Mouse (Mus musculus) right cerebral cortex, adult 2 months (tissue): ENCODE data around the gene Unc13c.

Experiments used
- DNase-seq, 2 experiments: peaks; one replicate each; pipeline ENCODE4 v3.0.0; 2021 to 2022; ENCODE audit warnings: low spot score in 2 of 2

Gene Unc13c

DNA sequence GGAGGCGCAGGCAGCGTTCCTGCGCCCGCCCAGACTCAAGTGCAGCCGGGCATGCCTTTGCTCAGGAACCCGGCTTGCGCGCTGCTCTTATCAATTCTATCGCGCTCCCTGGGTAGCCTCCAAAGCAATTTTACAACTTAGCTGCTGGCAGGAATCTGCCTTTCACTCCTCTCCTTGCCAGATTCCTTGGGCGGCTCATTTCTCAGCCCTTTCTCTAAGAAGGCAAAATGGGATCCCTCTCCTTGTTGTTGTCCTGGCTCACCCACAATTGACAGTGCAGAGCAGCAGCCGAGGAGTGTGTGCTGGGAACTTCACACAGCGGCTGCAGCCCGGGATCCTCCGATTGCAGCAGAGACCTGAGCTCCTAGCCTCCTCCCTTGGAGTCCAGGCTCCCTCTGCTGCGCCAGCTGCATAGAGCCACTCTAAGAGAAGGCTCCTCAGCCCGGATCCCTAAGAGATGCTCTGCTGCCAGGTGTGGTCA lies at the start of gene Unc13c:
Gene Unc13c, minus strand, starts transcription at position 326 of the 481 bp plus-strand sequence.
- DNase-seq: peak; percentile 49 to 55

- DNase-seq: no peak
These were observed 39.4 kb upstream of the Unc13c start for GRCm38 (mm10) chr9:74007976-74008686.

GRCm38 (mm10) chr9:74002388-74002990 lies 33.7 kb upstream of the Unc13c start:
- DNase-seq: no peak

DNA sequence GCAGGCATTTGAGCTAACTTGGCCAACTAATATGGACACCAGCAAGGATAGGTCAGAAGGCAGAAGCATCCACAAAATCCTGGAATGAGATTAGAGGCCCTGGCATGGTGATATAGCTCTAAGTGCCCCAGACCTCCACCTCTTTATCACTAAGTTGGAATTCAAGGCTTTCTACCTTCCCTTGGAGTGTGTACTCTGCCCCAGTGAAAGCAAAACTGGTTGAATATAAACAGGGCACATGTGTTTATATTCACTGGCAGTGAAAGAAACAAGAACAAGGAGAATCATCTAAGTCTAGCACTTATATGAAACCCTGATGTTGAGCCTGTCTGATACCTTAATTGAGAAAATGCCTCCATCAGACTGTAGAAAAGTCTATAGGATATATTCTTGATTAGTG lies 19.3 kb upstream of the Unc13c start:
- no peak for DNase-seq

DNA sequence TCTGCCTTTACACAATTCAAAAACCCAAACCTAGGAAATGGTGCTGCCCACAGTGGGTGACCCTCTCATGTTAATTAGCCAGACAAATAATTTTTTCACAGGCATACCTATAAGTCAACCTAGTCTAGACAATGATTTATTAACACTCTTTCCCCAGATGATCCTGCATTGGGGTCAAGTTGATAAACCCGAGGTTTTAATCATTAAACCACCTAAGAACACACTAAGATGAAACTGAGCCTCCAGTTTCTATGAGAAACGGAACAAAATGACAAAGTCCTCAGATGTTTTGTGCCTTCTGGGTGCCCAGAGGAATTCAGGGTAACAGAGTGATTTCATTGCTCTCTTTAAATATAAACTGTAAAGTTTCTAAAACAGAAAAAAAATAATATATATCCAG lies 18.5 kb upstream of the Unc13c start:
- no peak for DNase-seq

GRCm38 (mm10) chr9:73982597-73983344 lies 14.0 kb upstream of the Unc13c start:
- DNase-seq: peak; percentile 86 to 93

- DNase-seq: no peak
These were observed 3.7 kb upstream of the Unc13c start for GRCm38 (mm10) chr9:73972327-73972988.

GRCm38 (mm10) chr9:73970717-73971116 lies 2.0 kb upstream of the Unc13c start:
- DNase-seq: no peak

GRCm38 (mm10) chr9:73965322-73965915 lies 3.3 kb downstream of the Unc13c start:
- no peak for DNase-seq

DNA sequence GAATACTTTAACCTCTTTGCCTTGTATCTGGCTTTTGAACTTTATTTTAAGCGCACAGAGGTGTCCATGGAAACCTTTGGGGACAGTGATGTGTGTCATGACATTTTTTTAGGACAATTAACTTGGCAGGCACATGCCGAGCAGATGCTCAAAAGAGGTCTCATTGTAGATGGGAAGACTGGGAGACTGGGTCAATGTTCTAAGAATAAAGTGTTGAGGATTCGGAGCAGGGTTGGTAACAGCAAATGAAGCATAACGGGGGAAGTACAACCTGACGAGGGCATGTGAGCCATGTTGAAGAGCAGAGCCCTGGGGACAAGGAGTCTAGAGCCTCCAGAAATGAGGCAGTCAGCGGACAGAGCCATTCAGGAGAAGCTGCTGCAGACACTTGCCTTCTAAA lies 6.3 kb downstream of the Unc13c start:
- no peak for DNase-seq

- DNase-seq: no peak
These were observed 16.4 kb downstream of the Unc13c start for GRCm38 (mm10) chr9:73952331-73952730.

GRCm38 (mm10) chr9:73951586-73951985 lies 17.2 kb downstream of the Unc13c start:
- no peak for DNase-seq

DNA sequence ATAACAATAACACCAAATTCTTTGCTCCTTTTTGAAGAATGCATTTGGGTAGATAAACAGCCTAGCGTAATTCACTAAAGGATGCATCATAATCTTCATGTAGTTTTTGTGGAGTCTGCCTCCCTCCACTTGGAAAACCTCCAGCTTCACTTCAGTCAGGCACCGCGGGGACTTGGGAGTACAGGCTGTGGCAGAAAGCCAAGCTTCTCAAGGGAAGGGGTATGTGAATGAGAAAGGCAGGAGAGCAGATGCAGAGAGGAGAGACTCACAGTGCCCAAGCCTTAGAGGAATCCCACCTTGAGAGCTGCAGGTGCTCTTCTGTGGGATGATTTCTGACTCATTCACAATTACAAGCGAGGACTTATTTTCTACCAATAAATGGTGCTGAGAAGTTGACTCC lies 33.9 kb downstream of the Unc13c start:
- peak; percentile 37 to 48 for DNase-seq

- DNase-seq: no peak
These were observed 36.8 kb downstream of the Unc13c start for GRCm38 (mm10) chr9:73931988-73932387.

GRCm38 (mm10) chr9:73927276-73927675 lies 41.5 kb downstream of the Unc13c start:
- no peak for DNase-seq

- DNase-seq: no peak
These were observed 46.2 kb downstream of the Unc13c start for GRCm38 (mm10) chr9:73922449-73923115.

- DNase-seq: no peak
These were observed 62.8 kb downstream of the Unc13c start for GRCm38 (mm10) chr9:73905959-73906358.

- DNase-seq: no peak
These were observed 70.2 kb downstream of the Unc13c start for GRCm38 (mm10) chr9:73898516-73898915.

- DNase-seq: peak in 1 of 2 experiments; percentile 15
These were observed 72.6 kb downstream of the Unc13c start for GRCm38 (mm10) chr9:73896210-73896609.

- DNase-seq: no peak
These were observed 85.2 kb downstream of the Unc13c start for GRCm38 (mm10) chr9:73883587-73883986.

DNA sequence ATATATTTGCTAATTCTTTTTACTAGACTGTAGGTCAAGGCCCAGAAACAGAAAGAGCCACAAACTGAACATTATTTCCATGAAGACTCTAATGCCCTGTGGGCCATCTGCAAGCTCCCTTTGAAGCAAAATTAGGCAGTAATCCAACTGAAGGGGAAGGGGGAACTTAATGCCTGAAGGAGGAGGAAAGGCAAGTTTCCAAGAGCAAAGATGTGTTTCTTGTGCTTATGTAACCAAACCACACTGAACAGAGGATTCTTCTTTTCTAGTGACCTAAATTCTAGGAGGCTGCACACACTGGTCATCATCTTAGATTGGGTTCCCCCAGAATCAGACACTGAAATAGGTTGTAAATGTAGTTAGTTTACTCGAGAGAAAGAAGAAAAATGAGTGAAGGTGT lies 85.6 kb downstream of the Unc13c start:
- peak in 1 of 2 experiments; percentile 5 for DNase-seq
